Mouse (Mus musculus): ENCODE data around the gene 4930455H04Rik.

DNA sequence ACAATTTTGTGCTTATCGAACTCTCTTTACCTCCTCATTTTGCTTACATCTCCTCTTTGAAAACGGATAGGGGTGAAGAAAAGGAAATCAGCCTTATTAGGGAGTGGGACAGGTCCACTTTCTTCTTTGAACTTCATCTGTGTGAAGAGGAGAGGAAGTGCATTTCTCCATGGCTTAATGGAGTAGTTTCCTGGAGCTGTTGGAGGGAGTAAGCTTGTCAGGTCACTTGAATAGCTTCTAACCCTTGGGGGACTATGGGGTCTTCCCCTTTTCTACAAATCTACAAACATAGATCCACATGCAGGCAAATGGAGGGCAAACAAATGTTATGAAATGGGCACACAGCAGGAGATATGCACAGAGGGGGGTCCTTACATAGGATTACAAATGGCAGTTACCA lies 18.4 kb downstream of the 4930455H04Rik start:
- TF ChIP-seq CTCF (IDR thresholded peaks at IDR 0.05) (no peak), EP300 (IDR thresholded peaks at IDR 0.05) (no peak)
